Mouse (Mus musculus): Measurements from ENCODE around the gene Pitpnm3. TPM values are rescaled to one million over a fixed set of nuclear protein-coding genes. Genes with fewer than 3 reads are reported as not detected.

The Pitpnm3 gene
- total RNA-seq, 2 experiments from 2014 or later: 20.9 to 22.2 TPM

GRCm38 (mm10) chr11:72023581-72023980, 112.0 kb downstream of the Pitpnm3 start:
- peak in 1 of 2 experiments; percentile 41 for DNase-seq (ENCODE audit: low spot score in 2 of 2)

GRCm38 (mm10) chr11:72022827-72023226, 112.8 kb downstream of the Pitpnm3 start:
- no peak for DNase-seq (ENCODE audit: low spot score in 2 of 2)

GRCm38 (mm10) chr11:72021015-72021414, 114.6 kb downstream of the Pitpnm3 start:
- DNase-seq (ENCODE audit: low spot score in 2 of 2): no peak

- no peak for DNase-seq (ENCODE audit: low spot score in 2 of 2)
Observed at GRCm38 (mm10) chr11:72017253-72017601, 118.4 kb downstream of the Pitpnm3 start.

- DNase-seq (ENCODE audit: low spot score in 2 of 2): peak in 1 of 2 experiments; percentile 44
Observed at GRCm38 (mm10) chr11:72016518-72017252, 118.9 kb downstream of the Pitpnm3 start.

- DNase-seq (ENCODE audit: low spot score in 2 of 2): no peak
Observed at GRCm38 (mm10) chr11:72014674-72015073, 120.9 kb downstream of the Pitpnm3 start.

GRCm38 (mm10) chr11:72011955-72012354, 123.6 kb downstream of the Pitpnm3 start:
- no peak for DNase-seq (ENCODE audit: low spot score in 2 of 2)

GRCm38 (mm10) chr11:72010940-72011722, 124.4 kb downstream of the Pitpnm3 start:
- no peak for DNase-seq (ENCODE audit: low spot score in 2 of 2)

- no peak for DNase-seq (ENCODE audit: low spot score in 2 of 2)
Observed at GRCm38 (mm10) chr11:72010367-72010766, 125.2 kb downstream of the Pitpnm3 start.

GRCm38 (mm10) chr11:72005547-72005946, 130.0 kb downstream of the Pitpnm3 start:
- DNase-seq (ENCODE audit: low spot score in 2 of 2): no peak

GRCm38 (mm10) chr11:72003171-72003570, 132.4 kb downstream of the Pitpnm3 start:
- no peak for DNase-seq (ENCODE audit: low spot score in 2 of 2)

GRCm38 (mm10) chr11:72002138-72002853, 133.3 kb downstream of the Pitpnm3 start:
- DNase-seq (ENCODE audit: low spot score in 2 of 2): no peak

GRCm38 (mm10) chr11:72000194-72000593, 135.4 kb downstream of the Pitpnm3 start:
- DNase-seq (ENCODE audit: low spot score in 2 of 2): no peak

Other genes starting within 250 kb of the Pitpnm3 start
- gene Aipl1, start 98.3 kb downstream of the Pitpnm3 start, total RNA-seq (2021): under 1 TPM in 1 of 2 experiments, not detected in 1; 0.14 TPM
- 1 to 10 TPM; 2.4 to 3.0 TPM for gene Pimreg, start 93.7 kb downstream of the Pitpnm3 start, total RNA-seq (2021)
- 10 to 100 TPM; 10.9 to 11.3 TPM for gene Gm43951, start 71.1 kb upstream of the Pitpnm3 start, total RNA-seq (2021)
- 10 to 100 TPM; 22.9 to 23.3 TPM for gene 4933427D14Rik, start 71.7 kb upstream of the Pitpnm3 start, total RNA-seq (2021)
- gene Txndc17, start 71.8 kb upstream of the Pitpnm3 start, total RNA-seq (2021): 10 to 100 TPM; 38.1 to 44.3 TPM
- 10 to 100 TPM; 14.7 to 14.8 TPM for gene Med31, start 79.8 kb upstream of the Pitpnm3 start, total RNA-seq (2021)
- gene Slc13a5, start 131.4 kb upstream of the Pitpnm3 start, total RNA-seq (2021): 10 to 100 TPM; 12.4 to 13.4 TPM
- gene Xaf1, start 165.9 kb upstream of the Pitpnm3 start, total RNA-seq (2021): 1 to 10 TPM; 2.4 to 2.9 TPM
- not detected for gene Fbxo39, start 178.7 kb upstream of the Pitpnm3 start, total RNA-seq (2021)
- 1 to 10 TPM; 2.6 to 5.0 TPM for gene Tekt1, start 226.7 kb upstream of the Pitpnm3 start, total RNA-seq (2021)

Measured in layer of hippocampus, postnatal 14 days (tissue).